Mouse (Mus musculus): ENCODE measurements around the gene Psmf1.

- TF ChIP-seq GATA1 (IDR thresholded peaks at IDR 0.05; ENCODE audit: borderline replicate concordance, low read length): no peak
- TF ChIP-seq CTCF (IDR thresholded peaks at IDR 0.05; ENCODE audit: low read depth, low read length): no peak
- no peak for TF ChIP-seq TAL1 (conservative IDR thresholded peaks at IDR 0.05; ENCODE audit: low read depth, low read length)
- no peak for TF ChIP-seq GATA2 (IDR thresholded peaks at IDR 0.05; ENCODE audit: borderline replicate concordance, low read depth, low read length)
These were observed 46.2 kb upstream of the Psmf1 start for GRCm38 (mm10) chr2:151790169-151790568.
